Mouse (Mus musculus): ENCODE measurements around the gene Xab2. TPM values are rescaled to one million over a fixed set of nuclear protein-coding genes. Genes with fewer than 3 reads are reported as not detected.

The Xab2 gene
- polyA plus RNA-seq, 2 experiments, result 22.2 to 27.1 TPM

DNA sequence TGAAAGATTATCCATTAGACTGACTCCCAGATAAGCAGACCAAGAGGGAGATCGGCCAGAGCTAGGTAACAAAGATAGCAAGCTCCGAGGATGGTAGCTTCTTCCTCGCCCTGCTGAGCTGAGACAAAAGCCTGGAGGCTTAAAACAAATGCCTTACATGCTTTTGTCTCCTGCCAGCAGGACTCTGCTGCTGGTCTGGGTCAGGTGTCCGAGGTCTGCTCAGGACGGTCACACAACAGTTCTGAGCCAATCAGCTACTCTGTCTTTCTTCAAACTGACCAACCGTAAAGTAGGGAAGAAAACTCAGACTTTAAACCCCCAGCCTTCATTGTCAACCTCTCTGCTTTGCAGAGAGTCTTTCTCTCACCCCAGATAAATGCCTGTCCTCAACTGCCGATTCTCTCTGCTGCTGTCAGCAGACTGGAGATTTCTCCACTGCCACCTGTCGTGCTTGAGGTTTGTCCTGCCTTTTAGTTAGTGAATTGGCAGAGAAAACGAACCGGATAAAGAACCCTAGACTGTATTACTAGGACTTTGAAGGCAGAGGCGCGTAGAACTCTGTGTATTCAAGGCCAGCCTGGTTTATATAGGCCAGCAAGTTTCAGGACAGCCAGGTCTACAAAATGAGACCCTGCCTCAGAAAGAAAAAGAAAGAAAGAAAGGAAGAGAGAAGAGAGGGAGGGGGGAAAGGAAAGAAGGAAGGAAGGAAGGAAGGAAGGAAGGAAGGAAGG, 53.3 kb downstream of the Xab2 start, which contains the start of gene C330021F23Rik:
TSS of gene C330021F23Rik (plus strand) at position 350 of the 731 bp plus-strand sequence.
- TF ChIP-seq EP300 (IDR thresholded peaks at IDR 0.05; ENCODE audit: low read depth) (no peak), CTCF (IDR thresholded peaks at IDR 0.05; ENCODE audit: low read depth) (no peak)
- Histone ChIP-seq H3K4me1 (replicated peaks; ENCODE audit: control insufficient read depth in 2 of 2, insufficient read depth in 2 of 2, low read length in 1 of 2) (peaks cover 0 to 15% of the 10 kb centered on the region in 2 experiments; a peak in 2 of 4 replicates), H3K4me2 (ENCODE audit: low read depth) (peak within 1 kb of the TSS; percentile 44), H3K27me3 (ENCODE audit: control insufficient read depth, insufficient read depth, low read length) (no peaks in the 10 kb centered on the region), H3K4me3 (ENCODE audit: insufficient read depth in 1 of 2, low read depth in 2 of 2, low read length in 2 of 2) (peak within 1 kb of the TSS; percentile 9 to 43; a peak in 3 of 4 replicates), H3K27ac (peak within 1 kb of the TSS; percentile 18), H3K9me3 (ENCODE audit: control insufficient read depth, low read length) (no peaks in the 10 kb centered on the region), H3K9ac (replicated peaks) (no peak within 1 kb of the TSS; the same call in 1 of the 2 replicates), H3K36me3 (replicated peaks; ENCODE audit: control insufficient read depth, insufficient read depth, low read depth) (no peaks in the 10 kb centered on the region)
- ATAC-seq (ENCODE audit: insufficient read depth) (peak; percentile 66), DNase-seq (ENCODE audit: low read depth in 3 of 3, low spot score in 3 of 3) (no peak)
- 12% methylated on average over 12 of the region's 12 CpGs for WGBS (ENCODE audit: insufficient replicate concordance)

Other genes starting within 250 kb of the Xab2 start
- 3.4 and 3.6 TPM in 2 replicates for gene Arhgef18, start 228.3 kb downstream of the Xab2 start, polyA plus RNA-seq (2012; rRNA removed)
- gene Arhgef18, start 228.3 kb downstream of the Xab2 start, polyA plus RNA-seq (2014; fragmentation: Nextera tagmentation; extraction: Ambion mirVana), result 2.0 and 2.5 TPM in 2 replicates
- gene Pex11g, start 153.6 kb downstream of the Xab2 start, polyA plus RNA-seq (2012; rRNA removed), result 2.5 and 3.1 TPM in 2 replicates
- 2.7 and 3.5 TPM in 2 replicates for gene Pex11g, start 153.6 kb downstream of the Xab2 start, polyA plus RNA-seq (2014; fragmentation: Nextera tagmentation; extraction: Ambion mirVana)
- gene Tex45, start 150.5 kb downstream of the Xab2 start, polyA plus RNA-seq (2012; rRNA removed), result 0.05 TPM in 1 of 2 replicates, not detected in the other
- 0.10 TPM in 1 of 2 replicates, not detected in the other for gene Tex45, start 150.5 kb downstream of the Xab2 start, polyA plus RNA-seq (2014; fragmentation: Nextera tagmentation; extraction: Ambion mirVana)
- gene Zfp358, start 128.2 kb downstream of the Xab2 start, polyA plus RNA-seq (2012; rRNA removed), result 4.8 and 6.8 TPM in 2 replicates
- gene Zfp358, start 128.2 kb downstream of the Xab2 start, polyA plus RNA-seq (2014; fragmentation: Nextera tagmentation; extraction: Ambion mirVana), result 1.7 and 2.0 TPM in 2 replicates
- gene Mcoln1, start 120.9 kb downstream of the Xab2 start, polyA plus RNA-seq (2012; rRNA removed), result 26.1 and 31.6 TPM in 2 replicates
- 12.6 and 13.8 TPM in 2 replicates for gene Mcoln1, start 120.9 kb downstream of the Xab2 start, polyA plus RNA-seq (2014; fragmentation: Nextera tagmentation; extraction: Ambion mirVana)
- gene Pnpla6, start 105.9 kb downstream of the Xab2 start, polyA plus RNA-seq (2012; rRNA removed), result 12.1 and 14.2 TPM in 2 replicates
- 6.5 and 9.6 TPM in 2 replicates for gene Pnpla6, start 105.9 kb downstream of the Xab2 start, polyA plus RNA-seq (2014; fragmentation: Nextera tagmentation; extraction: Ambion mirVana)
- 2.7 and 3.0 TPM in 2 replicates for gene C330021F23Rik, start 53.3 kb downstream of the Xab2 start, polyA plus RNA-seq (2012; rRNA removed)
- 2.5 and 4.0 TPM in 2 replicates for gene C330021F23Rik, start 53.3 kb downstream of the Xab2 start, polyA plus RNA-seq (2014; fragmentation: Nextera tagmentation; extraction: Ambion mirVana)
- gene Camsap3, start 34.0 kb downstream of the Xab2 start, polyA plus RNA-seq (2012; rRNA removed), result 1.8 and 2.2 TPM in 2 replicates
- gene Camsap3, start 34.0 kb downstream of the Xab2 start, polyA plus RNA-seq (2014; fragmentation: Nextera tagmentation; extraction: Ambion mirVana), result 1.6 and 1.7 TPM in 2 replicates
- gene Pet100, start 232 bp upstream of the Xab2 start, polyA plus RNA-seq (2012; rRNA removed), result 7.9 and 32.5 TPM in 2 replicates
- 113 and 117 TPM in 2 replicates for gene Pet100, start 232 bp upstream of the Xab2 start, polyA plus RNA-seq (2014; fragmentation: Nextera tagmentation; extraction: Ambion mirVana)
- not detected in 2 replicates for gene Pcp2, start 4.2 kb upstream of the Xab2 start, polyA plus RNA-seq (2012; rRNA removed)
- 0.19 TPM in 1 of 2 replicates, not detected in the other for gene Pcp2, start 4.2 kb upstream of the Xab2 start, polyA plus RNA-seq (2014; fragmentation: Nextera tagmentation; extraction: Ambion mirVana)
- 55.5 and 61.7 TPM in 2 replicates for gene Stxbp2, start 9.6 kb upstream of the Xab2 start, polyA plus RNA-seq (2012; rRNA removed)
- 37.7 and 44.6 TPM in 2 replicates for gene Stxbp2, start 9.6 kb upstream of the Xab2 start, polyA plus RNA-seq (2014; fragmentation: Nextera tagmentation; extraction: Ambion mirVana)
- gene Retn, start 34.5 kb upstream of the Xab2 start, polyA plus RNA-seq (2012; rRNA removed), result not detected in 2 replicates
- not detected in 2 replicates for gene Retn, start 34.5 kb upstream of the Xab2 start, polyA plus RNA-seq (2014; fragmentation: Nextera tagmentation; extraction: Ambion mirVana)
- 1.4 and 1.9 TPM in 2 replicates for gene Mcemp1, start 44.4 kb upstream of the Xab2 start, polyA plus RNA-seq (2012; rRNA removed)
- gene Mcemp1, start 44.4 kb upstream of the Xab2 start, polyA plus RNA-seq (2014; fragmentation: Nextera tagmentation; extraction: Ambion mirVana), result 3.1 and 3.7 TPM in 2 replicates
- 0.90 and 1.4 TPM in 2 replicates for gene Fcor, start 51.0 kb upstream of the Xab2 start, polyA plus RNA-seq (2012; rRNA removed)
- gene Fcor, start 51.0 kb upstream of the Xab2 start, polyA plus RNA-seq (2014; fragmentation: Nextera tagmentation; extraction: Ambion mirVana), result 3.1 and 3.5 TPM in 2 replicates
- 11.0 and 13.1 TPM in 2 replicates for gene Trappc5, start 55.0 kb upstream of the Xab2 start, polyA plus RNA-seq (2012; rRNA removed)
- gene Trappc5, start 55.0 kb upstream of the Xab2 start, polyA plus RNA-seq (2014; fragmentation: Nextera tagmentation; extraction: Ambion mirVana), result 11.5 and 12.1 TPM in 2 replicates
- gene Fcer2a, start 72.9 kb upstream of the Xab2 start, polyA plus RNA-seq (2012; rRNA removed), result 0.01 TPM in 1 of 2 replicates, not detected in the other
- gene Fcer2a, start 72.9 kb upstream of the Xab2 start, polyA plus RNA-seq (2014; fragmentation: Nextera tagmentation; extraction: Ambion mirVana), result 0.05 TPM in 1 of 2 replicates, not detected in the other
- 2.8 and 3.5 TPM in 2 replicates for gene Clec4g, start 99.3 kb upstream of the Xab2 start, polyA plus RNA-seq (2012; rRNA removed)
- 3.6 and 4.2 TPM in 2 replicates for gene Clec4g, start 99.3 kb upstream of the Xab2 start, polyA plus RNA-seq (2014; fragmentation: Nextera tagmentation; extraction: Ambion mirVana)
- 0.04 and 0.11 TPM in 2 replicates for gene Cd209a, start 127.7 kb upstream of the Xab2 start, polyA plus RNA-seq (2012; rRNA removed)
- 0.21 TPM in 1 of 2 replicates, not detected in the other for gene Cd209a, start 127.7 kb upstream of the Xab2 start, polyA plus RNA-seq (2014; fragmentation: Nextera tagmentation; extraction: Ambion mirVana)
- gene Cd209e, start 233.0 kb upstream of the Xab2 start, polyA plus RNA-seq (2012; rRNA removed), result not detected in 2 replicates
- gene Cd209e, start 233.0 kb upstream of the Xab2 start, polyA plus RNA-seq (2014; fragmentation: Nextera tagmentation; extraction: Ambion mirVana), result not detected in 2 replicates